Mouse (Mus musculus) layer of hippocampus, postnatal 14 days (tissue): Measurements from ENCODE around the gene Cmya5. TPM values are rescaled to one million over a fixed set of nuclear protein-coding genes. Genes with fewer than 3 reads are reported as not detected.
"Not testable (repeated sequence)": the region's sequence is repeated elsewhere in the genome, so short reads cannot be mapped to it uniquely, and the experiment has no call there.

Experiments used
- DNase-seq, 2 experiments: peaks; one replicate each; pipeline ENCODE4 v3.0.0; 2021 to 2022; ENCODE audit warnings: low spot score in 2 of 2, mixed read lengths in 1 of 2
- long read RNA-seq, 2 experiments: library from polyadenylated mRNA; stranded (forward); transcript quantifications; one replicate each; pipeline ENCODE4 v2.0.0; 2021
- total RNA-seq, 2 experiments: library from RNA; stranded (reverse); gene quantifications; 2 replicates each; pipeline ENCODE4 v1.2.3; 2021

The Cmya5 gene
- total RNA-seq = 1 to 10 TPM; 2.5 to 2.7 TPM
- long read RNA-seq, experiment 1, partial matches to known transcripts = 3 of 3 reads
- long read RNA-seq, experiment 1, other reads (novel, unspliced or antisense) = 0 of 3 reads
- long read RNA-seq, experiment 2, partial matches to known transcripts = 2 of 2 reads
- long read RNA-seq, experiment 2, other reads (novel, unspliced or antisense) = 0 of 2 reads

GRCm38 (mm10) chr13:93144336-93145167 is at the start of gene Cmya5:
TSS of gene Cmya5 (minus strand) at chr13:93144724.
- peak; percentile 79 to 90 for DNase-seq

GRCm38 (mm10) chr13:93192646-93193026 is 48.1 kb upstream of the Cmya5 start:
- DNase-seq = no peak

- peak; percentile 90 to 96 for DNase-seq
Measured at GRCm38 (mm10) chr13:93191831-93192645, 47.5 kb upstream of the Cmya5 start, which contains the start of gene Tent2. TSS of gene Tent2 (minus strand) at chr13:93192385.

- DNase-seq = no peak
Measured at GRCm38 (mm10) chr13:93189416-93189815, 44.9 kb upstream of the Cmya5 start.

- DNase-seq = no peak
Measured at GRCm38 (mm10) chr13:93188738-93189137, 44.2 kb upstream of the Cmya5 start.

- DNase-seq = not testable (repeated sequence)
Measured at GRCm38 (mm10) chr13:93187792-93188191, 43.3 kb upstream of the Cmya5 start.

GRCm38 (mm10) chr13:93180351-93180750 is 35.8 kb upstream of the Cmya5 start:
- DNase-seq = no peak

GRCm38 (mm10) chr13:93179522-93179921 is 35.0 kb upstream of the Cmya5 start:
- DNase-seq = no peak

- DNase-seq = no peak
Measured at GRCm38 (mm10) chr13:93177571-93177970, 33.0 kb upstream of the Cmya5 start.

GRCm38 (mm10) chr13:93163303-93163702 is 18.8 kb upstream of the Cmya5 start:
- DNase-seq = no peak

GRCm38 (mm10) chr13:93162456-93162855 is 17.9 kb upstream of the Cmya5 start:
- DNase-seq = no peak

- DNase-seq = no peak
Measured at GRCm38 (mm10) chr13:93158261-93158660, 13.7 kb upstream of the Cmya5 start.

- DNase-seq = no peak
Measured at GRCm38 (mm10) chr13:93153280-93153679, 8.8 kb upstream of the Cmya5 start.

GRCm38 (mm10) chr13:93143819-93144283 is 673 bp downstream of the Cmya5 start:
- DNase-seq = no peak

- DNase-seq = no peak
Measured at GRCm38 (mm10) chr13:93141184-93141583, 3.3 kb downstream of the Cmya5 start.

- no peak for DNase-seq
Measured at GRCm38 (mm10) chr13:93138059-93138458, 6.5 kb downstream of the Cmya5 start.

- DNase-seq = no peak
Measured at GRCm38 (mm10) chr13:93137098-93137497, 7.4 kb downstream of the Cmya5 start.

- no peak for DNase-seq
Measured at GRCm38 (mm10) chr13:93136251-93136650, 8.3 kb downstream of the Cmya5 start.

GRCm38 (mm10) chr13:93135501-93135900 is 9.0 kb downstream of the Cmya5 start:
- DNase-seq = no peak

GRCm38 (mm10) chr13:93130674-93131073 is 13.8 kb downstream of the Cmya5 start:
- DNase-seq = no peak

- no peak for DNase-seq
Measured at GRCm38 (mm10) chr13:93128961-93129360, 15.6 kb downstream of the Cmya5 start.
